Mouse (Mus musculus): ENCODE measurements around the gene Hdc.
"Not testable (repeated sequence)": the region's sequence is repeated elsewhere in the genome, so short reads cannot be mapped to it uniquely, and the experiment has no call there.

Gene Hdc

DNA sequence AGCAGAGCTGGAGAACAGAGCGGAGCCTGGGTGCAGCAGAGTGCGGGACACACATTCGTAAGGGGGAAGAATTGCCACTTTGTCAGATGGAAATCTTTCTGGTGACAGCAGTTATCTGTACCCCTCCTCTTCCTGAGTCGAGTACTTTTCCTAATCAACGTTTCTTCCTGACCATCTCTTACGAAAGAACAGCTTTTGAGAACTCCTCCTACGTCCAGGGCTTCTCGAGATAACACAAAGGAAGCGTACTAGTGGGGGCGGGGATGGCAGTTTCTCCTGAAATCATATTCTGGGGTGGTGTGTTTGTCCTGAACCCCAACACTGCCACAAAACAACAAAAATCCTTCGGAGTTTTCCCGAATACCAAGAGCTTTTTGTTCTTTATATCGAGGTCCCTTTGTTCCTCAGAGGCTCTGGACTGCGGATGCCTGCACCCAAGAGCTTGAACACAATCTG is at the start of gene Hdc:
Hdc (minus strand) TSS at position 51 of the 456 bp plus-strand sequence.
- DNase-seq (ENCODE audit: low spot score): no peak

- DNase-seq (ENCODE audit: low spot score): no peak
Measured at GRCm38 (mm10) chr2:126668621-126669252, 49.6 kb upstream of the Hdc start.

DNA sequence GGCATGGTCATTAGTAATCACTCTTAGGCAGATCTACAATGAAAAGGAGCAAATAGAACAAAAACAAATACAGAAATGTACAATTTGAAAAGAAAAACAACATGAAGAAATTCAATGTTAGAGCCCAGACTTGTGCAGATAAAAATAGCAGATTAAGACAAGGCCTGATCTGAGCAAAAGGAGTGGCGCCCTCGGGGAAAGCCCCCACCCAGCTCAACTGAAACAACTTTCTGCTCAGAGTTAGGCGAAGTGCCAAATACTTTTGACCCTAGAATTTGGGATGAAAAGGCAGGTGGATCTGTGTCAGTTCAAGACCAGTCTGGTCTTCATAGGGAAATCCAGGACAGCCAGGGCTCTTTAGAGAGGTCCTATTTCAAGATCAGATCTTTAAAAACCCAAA is 46.9 kb upstream of the Hdc start:
- no peak for DNase-seq (ENCODE audit: low spot score)

DNA sequence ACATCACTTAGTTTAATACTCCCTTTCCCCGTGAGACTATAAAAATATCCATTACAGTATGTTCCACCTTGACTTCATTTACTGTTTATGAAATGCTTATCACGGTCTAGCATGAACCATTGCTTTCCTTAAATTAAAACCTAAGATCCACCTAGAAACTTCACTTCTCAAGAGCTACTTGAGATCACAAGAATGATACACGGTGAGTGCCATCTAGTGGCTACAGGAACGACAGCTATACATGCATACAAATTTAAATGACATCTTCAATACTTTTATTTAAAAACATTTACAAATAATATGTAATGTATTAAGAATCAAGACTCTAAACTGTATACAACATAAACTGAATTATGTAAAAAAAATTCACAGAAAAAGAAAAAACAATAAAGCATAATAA is 44.4 kb upstream of the Hdc start:
- DNase-seq (ENCODE audit: low spot score): no peak

- no peak for DNase-seq (ENCODE audit: low spot score)
Measured at GRCm38 (mm10) chr2:126652929-126653328, 33.8 kb upstream of the Hdc start.

- no peak for DNase-seq (ENCODE audit: low spot score)
Measured at GRCm38 (mm10) chr2:126647762-126648161, 28.7 kb upstream of the Hdc start.

- DNase-seq (ENCODE audit: low spot score): no peak
Measured at GRCm38 (mm10) chr2:126646461-126646860, 27.4 kb upstream of the Hdc start.

- DNase-seq (ENCODE audit: low spot score): no peak
Measured at GRCm38 (mm10) chr2:126644768-126645167, 25.7 kb upstream of the Hdc start.

- DNase-seq (ENCODE audit: low spot score): no peak
Measured at GRCm38 (mm10) chr2:126640298-126640697, 21.2 kb upstream of the Hdc start.

- no peak for DNase-seq (ENCODE audit: low spot score)
Measured at GRCm38 (mm10) chr2:126635939-126636823, 17.1 kb upstream of the Hdc start.

- no peak for DNase-seq (ENCODE audit: low spot score)
Measured at GRCm38 (mm10) chr2:126633165-126633564, 14.1 kb upstream of the Hdc start.

DNA sequence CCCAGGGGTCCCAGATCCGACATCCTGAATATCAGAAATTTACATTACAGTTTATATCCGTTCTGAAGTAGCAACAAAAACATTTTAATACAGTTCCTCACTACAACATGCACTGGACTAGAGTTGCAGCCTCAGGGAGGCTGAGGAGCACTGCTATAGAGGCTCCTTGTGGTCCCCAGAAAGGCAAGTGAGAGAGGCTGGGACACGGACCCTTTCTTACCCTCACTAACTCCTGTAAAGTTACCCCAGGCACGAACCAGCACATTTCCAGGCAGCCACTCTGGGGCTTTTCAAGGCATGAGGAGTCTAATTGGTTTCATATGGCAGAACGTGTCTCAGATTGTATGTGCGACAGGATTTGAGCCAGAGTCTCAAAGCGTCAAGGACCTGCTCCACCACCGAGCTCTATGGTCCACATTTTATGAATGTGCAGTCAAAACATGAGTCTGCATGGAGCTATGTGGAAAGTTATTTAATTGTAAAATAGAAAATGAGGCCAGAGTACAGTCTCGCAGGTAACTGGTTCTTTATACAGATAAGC is 9.4 kb upstream of the Hdc start:
- no peak for DNase-seq (ENCODE audit: low spot score)

DNA sequence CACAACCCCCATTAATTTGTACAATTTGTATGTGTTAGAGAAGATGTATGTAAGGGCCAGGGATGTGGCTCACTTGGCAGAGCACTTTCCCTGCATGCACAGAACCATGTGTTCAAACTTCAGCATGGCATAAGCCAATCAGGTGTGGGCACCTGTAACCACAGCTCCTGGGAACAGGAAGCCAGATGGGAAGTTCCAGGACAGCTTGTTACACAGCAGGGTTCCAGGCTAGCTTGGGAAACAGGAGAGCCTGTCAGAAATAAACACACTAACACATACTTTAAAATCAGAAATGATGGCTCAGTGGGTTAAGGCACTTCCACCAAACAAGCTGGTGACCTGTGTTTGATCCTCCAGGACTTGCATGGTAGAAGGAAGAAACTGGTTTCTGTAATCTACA is 4.0 kb upstream of the Hdc start:
- no peak for DNase-seq (ENCODE audit: low spot score)

GRCm38 (mm10) chr2:126622455-126622854 is 3.4 kb upstream of the Hdc start:
- no peak for DNase-seq (ENCODE audit: low spot score)

- no peak for DNase-seq (ENCODE audit: low spot score)
Measured at GRCm38 (mm10) chr2:126618470-126619179, 474 bp downstream of the Hdc start.

- no peak for DNase-seq (ENCODE audit: low spot score)
Measured at GRCm38 (mm10) chr2:126615355-126615754, 3.7 kb downstream of the Hdc start.

DNA sequence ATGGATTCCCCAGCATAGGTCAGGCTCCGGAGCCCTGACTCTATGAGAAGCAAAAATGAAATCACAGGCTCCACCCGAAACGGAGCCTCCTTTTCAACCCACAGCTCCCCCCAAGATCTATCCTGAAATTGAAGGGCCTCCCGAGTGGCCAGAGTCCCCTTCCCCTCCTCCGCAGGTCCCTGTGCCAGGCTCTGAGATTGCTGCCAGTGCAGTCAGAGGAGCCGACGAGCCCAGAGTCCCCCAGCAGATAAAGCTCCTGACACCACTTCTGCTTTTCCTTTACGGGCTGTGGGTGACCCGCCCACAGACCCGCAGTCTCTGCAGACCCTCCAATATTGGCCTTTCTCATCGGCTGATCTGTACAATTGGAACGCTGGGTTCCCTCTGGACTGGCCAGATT is 9.5 kb downstream of the Hdc start:
- DNase-seq (ENCODE audit: low spot score): not testable (repeated sequence)

- DNase-seq (ENCODE audit: low spot score): no peak
Measured at GRCm38 (mm10) chr2:126607553-126608203, 11.4 kb downstream of the Hdc start.

- peak; percentile 33 for DNase-seq (ENCODE audit: low spot score)
Measured at GRCm38 (mm10) chr2:126606688-126607062, 12.4 kb downstream of the Hdc start.

GRCm38 (mm10) chr2:126606061-126606687 is 12.9 kb downstream of the Hdc start:
- DNase-seq (ENCODE audit: low spot score): peak; percentile 24

DNA sequence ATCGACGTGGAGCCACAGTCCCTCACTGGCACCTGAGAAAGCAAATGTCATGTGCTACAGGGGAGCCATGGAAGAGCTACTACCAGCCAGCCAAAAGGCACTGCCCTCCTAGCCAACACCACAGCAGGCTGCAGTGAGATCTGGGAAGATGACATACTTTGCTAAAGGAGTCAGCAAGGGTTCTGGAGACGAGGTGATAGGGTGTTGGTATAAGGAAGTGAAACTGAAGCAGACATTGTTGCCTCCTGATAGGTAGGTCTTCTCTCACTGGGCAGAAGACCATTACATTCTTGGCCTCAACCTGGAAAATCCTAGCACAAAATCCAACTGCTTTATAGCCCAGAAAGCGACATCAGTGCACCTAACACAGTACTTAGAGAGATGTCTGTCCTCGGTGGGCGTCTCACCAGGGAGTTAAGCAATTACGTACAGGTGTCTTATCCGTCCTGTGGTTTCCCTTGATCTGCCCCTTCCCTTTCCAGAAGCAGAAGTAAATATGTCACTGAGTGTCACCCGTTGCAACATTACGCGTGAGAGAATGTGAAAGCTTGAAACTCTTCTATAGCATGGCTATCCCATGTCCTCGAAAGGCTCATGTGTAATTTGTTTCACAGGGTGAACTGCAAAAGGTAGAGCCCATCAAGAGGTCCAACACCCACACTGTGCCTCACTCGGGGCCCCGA is 17.0 kb downstream of the Hdc start:
- no peak for DNase-seq (ENCODE audit: low spot score)

Measured in ovary, postnatal 36 days (tissue).